Mouse (Mus musculus) cerebellum, postnatal 14 days (tissue): ENCODE results near the gene Xrcc1.

Experiments used
- DNase-seq, 2 experiments: peaks; one replicate each; pipeline ENCODE4 v3.0.0; 2021; ENCODE audit warnings: mixed read lengths in 2 of 2

Xrcc1 gene

GRCm38 (mm10) chr7:24529580-24529979 is 16.5 kb upstream of the Xrcc1 start:
- DNase-seq: peak in 1 of 2 experiments; percentile 42

- peak; percentile 99 for DNase-seq
Observed at GRCm38 (mm10) chr7:24530062-24530931, 15.8 kb upstream of the Xrcc1 start, which contains the start of gene Irgq. Gene Irgq (plus strand): TSS chr7:24530689.

- DNase-seq: peak; percentile 85 to 86
Observed at GRCm38 (mm10) chr7:24531211-24531971, 14.7 kb upstream of the Xrcc1 start.

GRCm38 (mm10) chr7:24533031-24533571 is 13.0 kb upstream of the Xrcc1 start:
- no peak for DNase-seq

GRCm38 (mm10) chr7:24533806-24534205 is 12.3 kb upstream of the Xrcc1 start:
- DNase-seq: peak in 1 of 2 experiments; percentile 31

GRCm38 (mm10) chr7:24534301-24534700 is 11.8 kb upstream of the Xrcc1 start:
- no peak for DNase-seq

GRCm38 (mm10) chr7:24537081-24537480 is 9.0 kb upstream of the Xrcc1 start:
- DNase-seq: no peak

GRCm38 (mm10) chr7:24537591-24537990 is 8.5 kb upstream of the Xrcc1 start:
- DNase-seq: peak; percentile 85 to 89

- DNase-seq: peak in 1 of 2 experiments; percentile 36
Observed at GRCm38 (mm10) chr7:24538154-24538553, 7.9 kb upstream of the Xrcc1 start.

GRCm38 (mm10) chr7:24538701-24539100 is 7.4 kb upstream of the Xrcc1 start:
- DNase-seq: no peak

- DNase-seq: no peak
Observed at GRCm38 (mm10) chr7:24539686-24540085, 6.4 kb upstream of the Xrcc1 start.

GRCm38 (mm10) chr7:24544506-24544905 is 1.6 kb upstream of the Xrcc1 start:
- no peak for DNase-seq

GRCm38 (mm10) chr7:24546634-24547389 is 723 bp downstream of the Xrcc1 start:
- DNase-seq: peak; percentile 99 to 100

GRCm38 (mm10) chr7:24547534-24548036 is 1.5 kb downstream of the Xrcc1 start:
- DNase-seq: peak in 1 of 2 experiments; percentile 42

GRCm38 (mm10) chr7:24551985-24552759 is 6.1 kb downstream of the Xrcc1 start:
- DNase-seq: no peak

- no peak for DNase-seq
Observed at GRCm38 (mm10) chr7:24555786-24556185, 9.7 kb downstream of the Xrcc1 start.

GRCm38 (mm10) chr7:24561450-24561849 is 15.4 kb downstream of the Xrcc1 start:
- no peak for DNase-seq

GRCm38 (mm10) chr7:24563191-24563836 is 17.2 kb downstream of the Xrcc1 start:
- DNase-seq: no peak

GRCm38 (mm10) chr7:24563837-24564206 is 17.7 kb downstream of the Xrcc1 start:
- DNase-seq: no peak

- DNase-seq: peak; percentile 82 to 90
Observed at GRCm38 (mm10) chr7:24564607-24565265, 18.6 kb downstream of the Xrcc1 start.

- DNase-seq: no peak
Observed at GRCm38 (mm10) chr7:24565627-24566026, 19.5 kb downstream of the Xrcc1 start.
